Mouse (Mus musculus) embryonic facial prominence, embryonic 14.5 days (tissue): ENCODE data around the gene Triobp. TPM values are rescaled to one million over a fixed set of nuclear protein-coding genes. Genes with fewer than 3 reads are reported as not detected.

Experiments
- ATAC-seq: fragments of 200-750 bp; cut with Nextera tagmentation; 2 replicates; pipeline ENCODE4 v1.8.0; 2017; ENCODE audit warnings: low read depth, moderate number of reproducible peaks, moderate TSS enrichment
- DNase-seq: peaks from one replicate; pipeline ENCODE4 v3.0.0-alpha.2; 2015; ENCODE audit warnings: low spot score
- H3K27ac ChIP-seq: fragments of 300-500 bp; sonication (generic); replicated peaks from 2 replicates; pipeline ENCODE4 v1.5.1; 2014; ENCODE audit warnings: low read depth, mild to moderate bottlenecking, low read length, moderate library complexity
- H3K27me3 ChIP-seq: fragments of 300-500 bp; sonication (generic); replicated peaks from 2 replicates; pipeline ENCODE4 v1.6.1; 2014; ENCODE audit warnings: low read length; ENCODE audit not compliant: control insufficient read depth, insufficient read depth
- H3K36me3 ChIP-seq: fragments of 300-500 bp; sonication (generic); 2 replicates; pipeline ENCODE4 v1.6.1; 2014; ENCODE audit warnings: low read length, mixed read lengths; ENCODE audit not compliant: control insufficient read depth, insufficient read depth
- H3K4me1 ChIP-seq: fragments of 300-500 bp; sonication (generic); 2 replicates; pipeline ENCODE4 v1.6.1; 2014; ENCODE audit warnings: antibody characterized with exemption, low read length; ENCODE audit not compliant: control insufficient read depth, insufficient read depth
- H3K4me2 ChIP-seq: fragments of 300-500 bp; sonication (generic); 2 replicates; pipeline ENCODE4 v1.6.1; 2014; ENCODE audit warnings: low read depth, mild to moderate bottlenecking, low read length, moderate library complexity, mixed read lengths
- H3K4me3 ChIP-seq: fragments of 300-500 bp; sonication (generic); 2 replicates; pipeline ENCODE4 v1.5.1; 2014; ENCODE audit warnings: low read depth, mild to moderate bottlenecking, low read length
- H3K9ac ChIP-seq: fragments of 300-500 bp; sonication (generic); 2 replicates; pipeline ENCODE4 v1.6.1; 2014; ENCODE audit warnings: low read depth, mild to moderate bottlenecking, low read length, moderate library complexity, mixed read lengths
- H3K9me3 ChIP-seq: fragments of 300-500 bp; sonication (generic); 2 replicates; pipeline ENCODE4 v1.6.1; 2016; ENCODE audit warnings: low read length; ENCODE audit not compliant: control insufficient read depth
- WGBS: fragments of 180-500 bp; shearing (Covaris S2); extraction: QIAGEN DNeasy Blood & Tissue Kit; methylation state at CpG from one replicate; pipeline ENCODE4 v1.1.7; 2014; 5-methylcytosine and 5-hydroxymethylcytosine counted together
- polyA plus RNA-seq: library from polyadenylated mRNA; unstranded; fragments of >200 nt; fragmentation: Nextera tagmentation; extraction: Ambion mirVana; gene quantifications from 2 replicates; pipeline ENCODE4 v1.2.1, GENCODE M21; 2014

The Triobp gene
- polyA plus RNA-seq, 1 experiment from 2014 or later = 46.2 TPM

DNA sequence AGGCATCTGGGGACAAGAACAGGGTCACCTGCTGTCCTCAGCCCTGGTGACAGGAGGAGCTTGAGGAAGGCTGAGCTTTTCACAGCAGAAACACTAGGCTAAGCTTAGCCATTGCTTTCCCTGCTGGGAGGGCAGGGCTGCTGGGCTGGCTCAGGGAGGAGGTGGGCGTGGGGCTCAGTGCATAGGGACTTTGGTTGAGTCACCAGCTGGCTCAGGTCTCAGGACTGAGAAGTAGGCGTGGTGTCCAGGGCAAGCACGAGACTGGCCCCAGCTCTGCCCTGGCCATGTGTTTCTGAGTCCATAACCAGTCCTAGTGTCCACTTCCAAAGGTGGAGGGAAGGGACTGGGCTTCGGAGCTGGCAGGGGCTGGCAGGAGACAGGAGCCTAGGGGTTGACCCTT, 12.6 kb downstream of the Triobp start:
- no peak for DNase-seq
- Histone ChIP-seq H3K4me1 (peaks cover 4% of the 10 kb centered on the region; the same call in 1 of the 2 replicates), H3K9ac (no peak overlapping the region), H3K27me3 (no peaks in the 10 kb centered on the region), H3K27ac (no peak overlapping the region), H3K4me2 (no peak overlapping the region), H3K36me3 (peaks cover 12% of the 10 kb centered on the region; the same call in 1 of the 2 replicates), H3K4me3 (no peak overlapping the region), H3K9me3 (no peaks in the 10 kb centered on the region)
- WGBS = 68% methylated on average over 4 of the region's 4 CpGs
- no peak for ATAC-seq

DNA sequence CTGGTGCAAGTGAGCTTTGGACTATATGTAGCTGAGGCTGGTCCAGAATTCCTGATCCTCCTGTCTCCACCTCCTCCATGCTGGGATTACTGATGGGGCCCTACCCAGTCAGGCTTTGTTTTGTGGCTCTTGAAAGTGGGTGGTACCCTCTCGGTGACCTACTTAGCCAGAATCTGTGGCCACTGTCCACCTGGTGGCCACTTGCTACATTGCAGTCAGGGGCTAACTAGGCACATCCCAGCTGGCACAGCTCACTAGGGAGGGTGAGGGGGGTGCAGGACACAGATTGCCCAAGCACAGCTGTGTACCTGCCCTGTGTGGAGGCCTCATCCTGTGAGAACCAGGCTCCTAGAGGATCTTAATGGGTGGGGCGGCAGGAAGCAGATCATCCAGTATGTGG, 15.4 kb downstream of the Triobp start:
- WGBS = 33% methylated on average over 2 of the region's 2 CpGs
- ATAC-seq (peak; percentile 68), DNase-seq (peak; percentile 67)
- no peak overlapping the region for H3K4me3 ChIP-seq
- H3K9ac ChIP-seq = no peak overlapping the region
- H3K27ac ChIP-seq = no peak overlapping the region
- no peaks in the 10 kb centered on the region for H3K27me3 ChIP-seq
- no peaks in the 10 kb centered on the region for H3K9me3 ChIP-seq
- H3K4me1 ChIP-seq = no peaks in the 10 kb centered on the region
- H3K36me3 ChIP-seq = peaks cover 23% of the 10 kb centered on the region; the same call in 1 of the 2 replicates
- no peak overlapping the region for H3K4me2 ChIP-seq

DNA sequence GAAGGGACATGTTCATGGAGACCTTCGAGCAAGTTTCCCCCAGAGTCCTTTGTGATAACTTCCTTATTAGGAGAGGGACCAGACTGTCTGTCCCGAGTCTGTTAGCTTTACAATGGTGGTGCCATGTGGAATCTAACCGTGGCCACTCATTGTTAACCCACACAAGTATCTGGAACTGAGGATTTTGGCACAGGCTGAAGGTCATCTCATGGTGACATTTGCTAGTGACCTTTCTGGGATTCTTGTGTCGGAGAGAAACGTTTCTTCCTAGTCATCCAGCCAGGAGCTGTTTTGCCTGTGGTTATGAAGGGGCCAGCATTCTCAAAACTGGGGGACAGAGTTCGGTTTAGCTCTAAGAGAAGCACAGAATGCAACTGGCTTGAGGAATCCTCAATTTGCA, 24.1 kb downstream of the Triobp start:
- Histone ChIP-seq H3K4me1 (no peaks in the 10 kb centered on the region), H3K36me3 (peaks cover 12% of the 10 kb centered on the region; the same call in 1 of the 2 replicates), H3K4me2 (no peak overlapping the region), H3K27ac (no peak overlapping the region), H3K9ac (no peak overlapping the region), H3K4me3 (no peak overlapping the region), H3K27me3 (no peaks in the 10 kb centered on the region), H3K9me3 (no peaks in the 10 kb centered on the region)
- DNase-seq (no peak), ATAC-seq (no peak)
- WGBS = 66% methylated on average over 6 of the region's 6 CpGs

DNA sequence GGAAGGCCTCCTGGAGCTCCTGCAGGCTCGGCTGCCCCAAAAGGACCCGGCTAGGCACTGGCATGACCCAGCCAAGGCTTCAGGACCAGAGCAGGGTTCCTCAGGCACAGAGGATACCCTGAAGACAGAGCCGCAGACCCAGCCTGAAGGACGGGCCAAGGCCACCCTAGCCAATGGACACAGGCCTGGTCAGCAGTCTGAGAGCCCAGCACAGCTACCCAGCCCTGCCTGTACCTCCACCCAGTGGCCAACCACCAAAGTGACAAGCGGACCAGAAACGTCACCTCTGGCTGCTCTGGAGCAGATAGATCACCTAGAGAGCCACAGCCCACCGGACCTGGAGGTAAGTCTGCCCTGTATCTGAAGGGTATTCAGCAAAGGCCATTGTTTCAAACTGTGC, 26.4 kb downstream of the Triobp start:
- ATAC-seq (no peak), DNase-seq (no peak)
- Histone ChIP-seq H3K27me3 (no peaks in the 10 kb centered on the region), H3K27ac (no peak overlapping the region), H3K4me3 (no peak overlapping the region), H3K4me2 (no peak overlapping the region), H3K36me3 (no peaks in the 10 kb centered on the region), H3K4me1 (peaks cover 8% of the 10 kb centered on the region), H3K9ac (no peak overlapping the region), H3K9me3 (no peaks in the 10 kb centered on the region)
- whole genome bisulfite sequencing = 72% methylated on average over 6 of the region's 7 CpGs

DNA sequence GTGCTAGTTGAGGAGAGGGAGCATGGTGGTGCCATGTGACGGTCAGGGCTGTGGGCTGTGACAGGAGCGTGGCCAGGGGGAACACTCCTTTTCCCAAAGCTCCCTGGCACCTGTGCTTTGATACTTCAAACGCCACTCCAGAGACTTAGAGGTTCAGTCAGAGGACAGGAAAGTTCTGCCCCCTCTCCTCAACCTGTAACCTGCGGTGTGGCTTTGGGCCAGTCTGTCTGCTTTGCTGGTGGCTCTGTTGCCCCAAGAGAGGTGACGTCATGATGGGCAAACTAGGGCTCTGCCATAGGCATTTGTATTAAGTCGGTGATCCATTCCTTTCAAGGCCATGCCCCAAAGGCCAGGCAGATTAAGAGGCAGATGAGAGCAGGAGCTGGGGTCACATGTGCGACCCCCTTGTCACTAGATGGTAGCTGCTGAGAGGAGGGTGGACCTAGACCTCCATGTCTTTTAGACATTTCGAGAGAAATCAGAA, 30.2 kb downstream of the Triobp start:
- Histone ChIP-seq H3K36me3 (no peaks in the 10 kb centered on the region), H3K4me3 (no peak overlapping the region), H3K9ac (no peak overlapping the region), H3K4me2 (no peak overlapping the region), H3K9me3 (no peaks in the 10 kb centered on the region), H3K27me3 (no peaks in the 10 kb centered on the region), H3K4me1 (peaks cover 17% of the 10 kb centered on the region), H3K27ac (no peak overlapping the region)
- no peak for DNase-seq
- ATAC-seq = no peak
- WGBS = 91% methylated on average over 8 of the region's 8 CpGs

DNA sequence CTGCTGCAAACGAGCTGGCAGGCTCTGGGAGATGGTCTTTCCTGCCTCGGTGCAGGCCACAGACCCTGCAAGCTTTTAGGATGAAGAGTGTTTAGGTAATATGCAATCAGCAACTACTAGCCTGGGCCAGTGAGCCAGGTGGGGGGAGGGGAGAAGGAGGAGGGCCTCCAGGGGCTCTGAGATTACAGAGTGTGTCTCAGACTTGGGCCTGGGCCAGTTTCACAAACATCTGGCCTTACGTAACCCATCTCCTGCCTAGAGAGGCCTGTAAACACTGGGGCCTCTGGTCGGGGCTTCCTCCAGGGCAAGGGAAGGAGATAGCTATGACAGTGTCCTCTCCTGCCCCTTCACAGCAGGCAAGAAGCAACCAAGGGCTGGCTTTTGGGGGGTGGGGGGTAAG, 31.4 kb downstream of the Triobp start:
- ATAC-seq (peak; percentile 58), DNase-seq (peak; percentile 94)
- H3K9ac ChIP-seq = peak overlapping the region; percentile 53
- H3K9me3 ChIP-seq = no peaks in the 10 kb centered on the region
- peaks cover 23% of the 10 kb centered on the region for H3K4me1 ChIP-seq
- H3K4me3 ChIP-seq = no peak overlapping the region
- H3K4me2 ChIP-seq = peak overlapping the region; percentile 23
- 11% methylated on average over 4 of the region's 4 CpGs for WGBS
- no peaks in the 10 kb centered on the region for H3K36me3 ChIP-seq
- H3K27ac ChIP-seq = peak overlapping the region; percentile 81
- no peaks in the 10 kb centered on the region for H3K27me3 ChIP-seq

DNA sequence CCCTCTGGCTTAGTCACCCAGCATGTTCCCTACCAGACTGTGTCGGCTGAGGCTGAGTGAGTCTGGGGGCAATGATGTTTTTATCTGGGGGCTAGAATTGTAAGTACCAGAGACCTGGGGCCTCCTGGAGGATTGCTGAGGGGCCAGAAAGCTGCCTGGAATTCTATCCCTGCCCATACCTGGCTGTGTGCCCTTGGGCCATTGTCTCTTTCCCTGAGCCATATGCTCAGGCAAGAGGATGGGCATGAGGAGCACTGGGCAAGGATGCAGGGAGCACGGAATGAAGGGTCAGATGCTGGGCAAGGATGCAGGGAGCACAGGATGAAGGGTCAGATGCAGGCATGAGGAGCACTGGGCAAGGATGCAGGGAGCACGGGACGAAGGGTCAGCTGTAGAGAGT, 32.6 kb downstream of the Triobp start:
- H3K36me3 ChIP-seq = no peaks in the 10 kb centered on the region
- H3K4me2 ChIP-seq = no peak overlapping the region
- ATAC-seq (no peak), DNase-seq (no peak)
- no peaks in the 10 kb centered on the region for H3K27me3 ChIP-seq
- no peaks in the 10 kb centered on the region for H3K9me3 ChIP-seq
- peaks cover 35% of the 10 kb centered on the region for H3K4me1 ChIP-seq
- H3K27ac ChIP-seq = no peak overlapping the region
- no peak overlapping the region; the same call in 1 of the 2 replicates for H3K9ac ChIP-seq
- no peak overlapping the region for H3K4me3 ChIP-seq
- 83% methylated on average over 4 of the region's 4 CpGs for WGBS

DNA sequence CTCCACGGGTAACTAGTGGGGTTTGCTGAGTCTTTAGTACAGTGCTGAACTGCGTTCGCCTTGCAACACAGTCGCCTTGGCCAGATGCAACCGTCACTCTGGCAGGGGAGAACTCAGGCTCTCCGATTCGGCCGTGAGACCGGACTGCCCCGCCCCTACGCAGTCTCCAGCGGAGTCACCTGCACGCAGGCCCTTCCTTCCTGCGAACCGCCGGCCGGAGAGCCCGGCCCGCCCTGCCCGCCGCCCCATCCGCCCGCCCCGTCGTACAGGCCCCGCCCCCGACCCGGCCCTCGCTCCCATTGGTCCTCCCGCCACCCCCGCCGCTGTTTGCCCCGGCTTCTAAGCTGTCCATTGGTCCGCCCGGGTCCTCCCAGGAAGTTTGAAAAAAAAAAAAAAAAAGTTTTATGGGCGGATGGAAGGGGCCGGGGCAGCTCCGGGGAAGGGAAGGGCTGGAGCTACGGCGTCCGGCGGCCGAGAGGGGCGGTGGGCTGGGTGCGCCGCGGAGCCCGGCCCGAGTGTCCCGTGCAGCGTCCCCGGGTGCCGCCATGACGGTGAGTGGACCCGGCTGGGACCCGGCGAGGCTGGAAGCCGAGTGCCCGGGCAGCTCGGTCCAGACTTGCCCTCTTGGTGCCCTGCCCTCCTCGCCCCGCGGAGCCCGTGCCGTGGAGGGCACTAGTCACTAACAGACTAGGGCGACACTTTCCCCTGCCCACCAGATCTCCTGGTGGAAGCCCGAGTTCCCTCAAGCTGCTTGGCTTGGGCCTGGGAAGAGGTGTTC, 35.3 kb downstream of the Triobp start:
- Histone ChIP-seq H3K9ac (peak overlapping the region; percentile 89), H3K4me1 (peaks cover 45% of the 10 kb centered on the region), H3K27me3 (no peaks in the 10 kb centered on the region)

More for the DNA sequence above, 35.3 kb downstream of the Triobp start:
- DNase-seq (peak; percentile 97), ATAC-seq (peak; percentile 89)
- Histone ChIP-seq H3K27ac (peak overlapping the region; percentile 89), H3K9me3 (no peaks in the 10 kb centered on the region), H3K4me3 (peak overlapping the region; percentile 92), H3K36me3 (no peaks in the 10 kb centered on the region), H3K4me2 (peak overlapping the region; percentile 91)
- WGBS = 2% methylated on average over 23 of the region's 67 CpGs
